Comparison of ENCODE assay signal across 13 mouse cellular contexts in the genomic region with DNA sequence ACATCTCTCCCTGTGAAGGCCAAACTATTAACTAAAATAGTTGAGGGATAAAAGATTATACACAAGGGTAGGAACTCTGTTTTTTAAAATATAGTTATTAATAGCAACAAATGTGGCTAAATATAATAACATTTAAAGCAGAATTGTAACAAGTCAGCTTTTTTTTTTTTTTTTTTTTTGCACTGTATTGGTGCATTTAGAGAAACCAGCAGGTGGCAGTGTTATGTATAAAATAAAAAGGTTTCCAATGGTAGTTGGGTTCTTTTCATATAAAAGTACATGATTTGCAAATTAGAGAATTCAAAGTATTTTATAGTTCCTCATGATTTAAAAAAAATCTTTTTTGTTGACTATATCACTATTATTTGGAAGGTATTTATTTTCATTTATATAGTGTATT. TPM values are rescaled to one million over a fixed set of nuclear protein-coding genes. Genes with fewer than 3 reads are reported as not detected.
DNase-seq lines count a peak whose midpoint lies in the region; ATAC-seq and TF ChIP-seq lines count a peak whose summit lies in the region.
"Had no signal": no experiment of that assay in that cellular context is flagged by ENCODE, and none has a peak within 500 bp of the region (broad histone marks: within the 10 kb centered on the region; RNA-seq: fewer than 3 reads in every experiment).

No protein-coding gene starts in this region.

- no peaks in the 10 kb centered on the region for H3K9me3 ChIP-seq in embryonic facial prominence, embryonic 11.5 days (replicated peaks; ENCODE audit: control insufficient read depth, low read length)
- H3K9me3 ChIP-seq in embryonic facial prominence, embryonic 10.5 days: no peaks in the 10 kb centered on the region; the same call in 1 of the 2 replicates
- H3K9me3 ChIP-seq: embryonic facial prominence, embryonic 15.5 days; liver, embryonic 13.5 days had no signal

- H3K27me3 ChIP-seq in embryonic facial prominence, embryonic 11.5 days (ENCODE audit: control insufficient read depth, insufficient read depth, low read length): no peaks in the 10 kb centered on the region
- no peaks in the 10 kb centered on the region for H3K27me3 ChIP-seq in embryonic facial prominence, embryonic 10.5 days (replicated peaks; ENCODE audit: low read depth, poor library complexity, severe bottlenecking)
- H3K27me3 ChIP-seq: embryonic facial prominence, embryonic 15.5 days; liver, embryonic 13.5 days had no signal

- no peak overlapping the region for H3K4me3 ChIP-seq in embryonic facial prominence, embryonic 11.5 days (ENCODE audit: low read depth, low read length)
- no peak overlapping the region for H3K4me3 ChIP-seq in embryonic facial prominence, embryonic 10.5 days
- H3K4me3 ChIP-seq in layer of hippocampus, adult 2 months: no peak overlapping the region
- H3K4me3 ChIP-seq: embryonic facial prominence, embryonic 15.5 days; liver, embryonic 13.5 days had no signal

- no peak overlapping the region for H3K4me2 ChIP-seq in embryonic facial prominence, embryonic 11.5 days (ENCODE audit: low read depth, low read length)
- H3K4me2 ChIP-seq: embryonic facial prominence, embryonic 15.5 days; liver, embryonic 13.5 days had no signal

- H3K4me1 ChIP-seq in embryonic facial prominence, embryonic 11.5 days (ENCODE audit: control insufficient read depth, insufficient read depth, low read length): no peaks in the 10 kb centered on the region
- no peaks in the 10 kb centered on the region for H3K4me1 ChIP-seq in embryonic facial prominence, embryonic 10.5 days
- H3K4me1 ChIP-seq: embryonic facial prominence, embryonic 15.5 days; liver, embryonic 13.5 days had no signal

- peak; percentile 60 for DNase-seq in embryonic facial prominence, embryonic 11.5 days (ENCODE audit: low spot score)
- DNase-seq in embryonic facial prominence, embryonic 10.5 days (ENCODE audit: low spot score): no peak
- DNase-seq in layer of hippocampus, adult 2 months (ENCODE audit: low spot score in 2 of 2): no peak
- DNase-seq in layer of hippocampus, adult 8-10 months (ENCODE audit: low spot score in 2 of 2): no peak
- DNase-seq in A20 (ENCODE audit: low read depth, low spot score): peak; percentile 29
- peak; percentile 56 for DNase-seq in embryo, embryonic 11 days
- DNase-seq in spleen, postnatal 10 days (ENCODE audit: low spot score in 2 of 2): no peak
- DNase-seq in cerebellum, postnatal 36 days: no peak
- DNase-seq: adrenal gland, postnatal 36 days; liver, embryonic 13.5 days had no signal

- peaks cover 8% of the 10 kb centered on the region for H3K36me3 ChIP-seq in embryonic facial prominence, embryonic 11.5 days (replicated peaks; ENCODE audit: control insufficient read depth, insufficient read depth, low read depth, low read length)
- peaks cover 83% of the 10 kb centered on the region for H3K36me3 ChIP-seq in embryonic facial prominence, embryonic 10.5 days (replicated peaks)

- TF ChIP-seq CTCF in layer of hippocampus, adult 2 months (conservative IDR thresholded peaks at IDR 0.05): peak; percentile 78

- no peak overlapping the region for H3K27ac ChIP-seq in embryonic facial prominence, embryonic 11.5 days (replicated peaks; ENCODE audit: low read depth, low read length)
- H3K27ac ChIP-seq in embryonic facial prominence, embryonic 10.5 days (replicated peaks): no peak overlapping the region
- H3K27ac ChIP-seq in layer of hippocampus, adult 2 months: no peak overlapping the region
- H3K27ac ChIP-seq: embryonic facial prominence, embryonic 15.5 days; liver, embryonic 13.5 days had no signal

- ATAC-seq in embryonic facial prominence, embryonic 11.5 days (replicated peaks; ENCODE audit: insufficient number of reproducible peaks, low FRiP score, low TSS enrichment, low read depth): no peak

- no peak overlapping the region for H3K9ac ChIP-seq in embryonic facial prominence, embryonic 11.5 days (replicated peaks; ENCODE audit: low read length)
- H3K9ac ChIP-seq: embryonic facial prominence, embryonic 15.5 days; liver, embryonic 13.5 days had no signal

RNA-seq across cellular contexts. Expression of a gene that starts 14.3 kb away (rescaled TPM):
- polyA plus RNA-seq in embryonic facial prominence, embryonic 11.5 days (2014; fragmentation: Nextera tagmentation; extraction: Ambion mirVana): 54.6 and 60.8 TPM in 2 replicates
- 56.7 and 58.0 TPM in 2 replicates for polyA plus RNA-seq in embryonic facial prominence, embryonic 10.5 days (2016; fragmentation: Nextera tagmentation; extraction: Ambion mirVana)
- 10 to 100 TPM in 1 of 2 experiments, 1 to 10 TPM in 1; 9.5 to 10.5 TPM for total RNA-seq in layer of hippocampus, adult 2 months (2021)
- 10 to 100 TPM in 3 of 4 experiments, 1 to 10 TPM in 1; 8.2 to 13.1 (median 10.8) TPM for total RNA-seq in layer of hippocampus, adult 8-10 months (2022)

RNA-seq across cellular contexts. Expression of a gene that starts 48.8 kb away (rescaled TPM):
- polyA plus RNA-seq in embryonic facial prominence, embryonic 11.5 days (2014; fragmentation: Nextera tagmentation; extraction: Ambion mirVana): not detected in 2 replicates
- polyA plus RNA-seq in embryonic facial prominence, embryonic 10.5 days (2016; fragmentation: Nextera tagmentation; extraction: Ambion mirVana): not detected in 2 replicates
- not detected for total RNA-seq in layer of hippocampus, adult 2 months (2021)
- total RNA-seq in layer of hippocampus, adult 8-10 months (2022): not detected
- total RNA-seq: adrenal gland, postnatal 36 days; heart, adult 18-20 months had no signal
- polyA plus RNA-seq: embryonic facial prominence, embryonic 15.5 days; liver, embryonic 13.5 days; neural tube, embryonic 11.5 days had no signal

Comparison
In these comparisons a context has a peak if more than half of its experiments do, and no peak if none do; other contexts are left out.
1. DNase-seq: peak in embryonic facial prominence, embryonic 11.5 days (single experiment), A20 (single experiment) and embryo, embryonic 11 days (single experiment); none in embryonic facial prominence, embryonic 10.5 days (single experiment), layer of hippocampus, adult 2 months (0 of 2), layer of hippocampus, adult 8-10 months (0 of 2), spleen, postnatal 10 days (0 of 2) and cerebellum, postnatal 36 days (0 of 2).